Mouse (Mus musculus): ENCODE data around the gene Adora1.

GRCm38 (mm10) chr1:134281563-134281962 lies 46.3 kb upstream of the Adora1 start:
- TF ChIP-seq CTCF (conservative IDR thresholded peaks at IDR 0.05; ENCODE audit: low read length) (peak; percentile 60), POU5F1 (IDR thresholded peaks at IDR 0.05; ENCODE audit: borderline replicate concordance, low read length) (no peak), NANOG (IDR thresholded peaks at IDR 0.05; ENCODE audit: borderline replicate concordance, low read length) (no peak)

All from E14TG2a.4 (cell line).